23 mouse cellular contexts compared by ENCODE assay signal in genomic region chr14:71231223-71231815, GRCm38 (mm10).
DNase-seq lines count a peak whose midpoint lies in the region; ATAC-seq and TF ChIP-seq lines count a peak whose summit lies in the region.
"Had no signal": no experiment of that assay in that cellular context is flagged by ENCODE, and none has a peak within 500 bp of the region (broad histone marks: within the 10 kb centered on the region; RNA-seq: fewer than 3 reads in every experiment).

No protein-coding gene starts in this region.

- no peaks in the 10 kb centered on the region for H3K4me1 ChIP-seq in lung, embryonic 14.5 days (ENCODE audit: insufficient read depth)
- H3K4me1 ChIP-seq: embryonic facial prominence, embryonic 13.5 days; forebrain, embryonic 10.5 days; hindbrain, embryonic 10.5 days; intestine, embryonic 15.5 days had no signal

- H3K9ac ChIP-seq in lung, embryonic 14.5 days: no peak overlapping the region
- H3K9ac ChIP-seq: embryonic facial prominence, embryonic 13.5 days; heart, embryonic 13.5 days; hindbrain, embryonic 14.5 days; intestine, embryonic 15.5 days had no signal

- H3K27me3 ChIP-seq in lung, embryonic 14.5 days (ENCODE audit: insufficient read depth, low read length): no peaks in the 10 kb centered on the region
- H3K27me3 ChIP-seq: embryonic facial prominence, embryonic 13.5 days; heart, embryonic 13.5 days; intestine, embryonic 15.5 days had no signal

- H3K27ac ChIP-seq in lung, embryonic 14.5 days (ENCODE audit: low read depth): no peak overlapping the region
- H3K27ac ChIP-seq: embryonic facial prominence, embryonic 13.5 days; forebrain, embryonic 10.5 days; gastrocnemius, adult 2 months; heart, embryonic 13.5 days; hindbrain, embryonic 10.5 days; hindbrain, embryonic 14.5 days; intestine, embryonic 15.5 days had no signal

- 48% methylated on average over 4 of the region's 4 CpGs for WGBS in lung, embryonic 14.5 days

- no peaks in the 10 kb centered on the region for H3K36me3 ChIP-seq in lung, embryonic 14.5 days (ENCODE audit: insufficient read depth)
- H3K36me3 ChIP-seq: embryonic facial prominence, embryonic 13.5 days; forebrain, embryonic 10.5 days; heart, embryonic 13.5 days; hindbrain, embryonic 10.5 days; intestine, embryonic 15.5 days had no signal

- no peak overlapping the region for H3K4me3 ChIP-seq in lung, embryonic 14.5 days (ENCODE audit: low read depth, low read length)
- H3K4me3 ChIP-seq: embryonic facial prominence, embryonic 13.5 days; erythroblast, embryonic 14.5 days; forebrain, embryonic 10.5 days; gastrocnemius, adult 2 months; heart, embryonic 13.5 days; hindbrain, embryonic 10.5 days; intestine, embryonic 15.5 days had no signal

- H3K9me3 ChIP-seq in lung, embryonic 14.5 days (ENCODE audit: low read depth, low read length): no peaks in the 10 kb centered on the region
- H3K9me3 ChIP-seq: embryonic facial prominence, embryonic 13.5 days; forebrain, embryonic 10.5 days; heart, embryonic 13.5 days; hindbrain, embryonic 10.5 days; intestine, embryonic 15.5 days had no signal

- no peak for TF ChIP-seq CTCF in lung, embryonic 14.5 days (IDR thresholded peaks at IDR 0.05; ENCODE audit: low read depth)

- intact Hi-C loops in left cerebral cortex, postnatal 10 days (cut with DNase I): no loop called here

- ATAC-seq in lung, embryonic 14.5 days (ENCODE audit: insufficient read depth): peak; percentile 76
- ATAC-seq: forebrain, embryonic 14.5 days; intestine, embryonic 15.5 days had no signal

- peak; percentile 1 to 5 for DNase-seq in heart, adult 18-20 months
- DNase-seq in heart, adult 11 months: no peak
- DNase-seq in lung, embryonic 14.5 days: peak; percentile 81
- DNase-seq in lung, postnatal 25 days (ENCODE audit: low spot score): no peak
- peak; percentile 6 for DNase-seq in lung, postnatal 36 days
- no peak for DNase-seq in lung, postnatal 4 days
- no peak for DNase-seq in left cerebral cortex, postnatal 10 days (ENCODE audit: extremely low spot score in 1 of 2, low spot score in 2 of 2)
- no peak for DNase-seq in urinary bladder, adult 2 months (ENCODE audit: low spot score)
- DNase-seq: adrenal gland, postnatal 10 days; cerebellum, adult 11 months; cerebellum, adult 8-10 months; cerebellum, postnatal 14 days; embryo, embryonic 11 days; gastrocnemius, adult 2 months; gastrocnemius, postnatal 25 days had no signal

- no peak overlapping the region for H3K4me2 ChIP-seq in lung, embryonic 14.5 days
- H3K4me2 ChIP-seq: embryonic facial prominence, embryonic 13.5 days; heart, embryonic 13.5 days; hindbrain, embryonic 14.5 days; intestine, embryonic 15.5 days had no signal

Comparison
In these comparisons a context has a peak if more than half of its experiments do, and no peak if none do; other contexts are left out.
1. DNase-seq: peak in heart, adult 18-20 months (2 of 2), lung, embryonic 14.5 days (single experiment) and lung, postnatal 36 days (single experiment); none in heart, adult 11 months (single experiment), lung, postnatal 25 days (single experiment), lung, postnatal 4 days (0 of 2), left cerebral cortex, postnatal 10 days (0 of 2) and urinary bladder, adult 2 months (single experiment).